Mouse (Mus musculus): Measurements from ENCODE around the gene Nadk. TPM values are rescaled to one million over a fixed set of nuclear protein-coding genes. Genes with fewer than 3 reads are reported as not detected.

Gene Nadk
- polyA plus RNA-seq, 1 experiment from 2014 or later = 109 TPM

GRCm38 (mm10) chr4:155595777-155596176 lies 33.6 kb downstream of the Nadk start:
- H3K9ac ChIP-seq (replicated peaks) = no peak overlapping the region

DNA sequence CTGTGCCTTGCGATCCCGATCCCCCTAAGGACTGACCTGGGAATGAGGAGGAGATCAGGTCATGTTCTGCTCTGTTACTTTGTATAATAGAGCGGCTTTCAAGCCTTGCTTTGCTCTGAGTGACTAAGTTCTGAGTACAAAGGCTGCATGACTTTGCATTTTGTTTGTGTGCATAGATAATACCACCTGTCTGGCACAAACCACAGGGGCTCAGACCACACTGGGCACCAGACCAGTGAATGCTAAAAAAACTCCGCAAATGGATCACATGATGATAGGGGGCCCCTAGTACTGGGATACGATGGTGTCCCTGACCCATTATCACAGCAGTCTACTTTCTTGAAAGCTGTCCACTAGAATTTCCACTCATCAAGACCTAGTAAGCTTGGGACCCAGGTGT lies 34.4 kb downstream of the Nadk start:
- Histone ChIP-seq H3K9ac (replicated peaks) (no peak overlapping the region), H3K4me2 (replicated peaks) (no peak overlapping the region), H3K4me1 (peaks cover 2% of the 10 kb centered on the region; the same call in 1 of the 2 replicates), H3K9me3 (no peaks in the 10 kb centered on the region), H3K36me3 (no peaks in the 10 kb centered on the region), H3K4me3 (no peak overlapping the region), H3K27me3 (no peaks in the 10 kb centered on the region), H3K27ac (replicated peaks) (no peak overlapping the region)
- no peak for ATAC-seq (replicated peaks)
- WGBS = 84% methylated on average over 5 of the region's 5 CpGs

More at GRCm38 (mm10) chr4:155595777-155596176, 33.6 kb downstream of the Nadk start:
- H3K9me3 ChIP-seq = no peaks in the 10 kb centered on the region
- peaks cover 6% of the 10 kb centered on the region; the same call in 1 of the 2 replicates for H3K36me3 ChIP-seq
- peaks cover 2% of the 10 kb centered on the region; the same call in 1 of the 2 replicates for H3K4me1 ChIP-seq
- ATAC-seq (replicated peaks) = no peak
- 84% methylated on average over 3 of the region's 3 CpGs for WGBS
- no peak overlapping the region for H3K27ac ChIP-seq (replicated peaks)
- H3K27me3 ChIP-seq = no peaks in the 10 kb centered on the region
- no peak overlapping the region for H3K4me3 ChIP-seq
- no peak overlapping the region for H3K4me2 ChIP-seq (replicated peaks)

DNA sequence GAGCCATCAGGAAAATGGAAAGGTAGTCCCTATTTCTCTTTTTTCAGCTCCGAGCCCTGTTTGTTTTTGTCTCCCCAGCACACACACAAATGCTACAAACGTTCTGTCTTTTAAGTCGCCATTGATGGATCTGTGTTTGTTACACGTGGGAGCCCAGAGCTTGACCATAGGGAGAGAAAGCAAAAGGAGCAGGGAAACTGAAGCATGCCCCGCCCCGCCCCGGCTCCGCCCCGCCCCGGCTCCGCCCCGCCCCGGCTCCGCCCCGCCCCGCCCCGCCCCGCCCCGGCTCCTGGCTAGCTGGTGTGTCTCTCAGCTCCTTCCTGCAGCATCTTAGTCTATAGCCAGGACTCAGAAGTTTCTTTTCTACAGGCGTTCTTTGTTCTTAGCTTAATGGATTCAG lies 36.4 kb downstream of the Nadk start:
- H3K36me3 ChIP-seq = no peaks in the 10 kb centered on the region
- ATAC-seq (replicated peaks) = no peak
- no peak overlapping the region for H3K4me3 ChIP-seq
- H3K9me3 ChIP-seq = no peaks in the 10 kb centered on the region
- H3K27ac ChIP-seq (replicated peaks) = no peak overlapping the region
- no peak overlapping the region for H3K9ac ChIP-seq (replicated peaks)
- WGBS = 24% methylated on average over 20 of the region's 20 CpGs
- no peak overlapping the region for H3K4me2 ChIP-seq (replicated peaks)
- H3K4me1 ChIP-seq = peaks cover 16% of the 10 kb centered on the region
- no peaks in the 10 kb centered on the region for H3K27me3 ChIP-seq

- 84% methylated on average over 11 of the region's 11 CpGs for WGBS
- H3K9me3 ChIP-seq = no peaks in the 10 kb centered on the region
- no peaks in the 10 kb centered on the region for H3K36me3 ChIP-seq
- H3K4me3 ChIP-seq = peak overlapping the region; percentile 85
- peaks cover 16% of the 10 kb centered on the region for H3K4me1 ChIP-seq
- no peaks in the 10 kb centered on the region for H3K27me3 ChIP-seq
- peak overlapping the region; percentile 98; the same call in 1 of the 2 replicates for H3K9ac ChIP-seq (replicated peaks)
- H3K4me2 ChIP-seq (replicated peaks) = peak overlapping the region; percentile 85
- peak overlapping the region; percentile 99 for H3K27ac ChIP-seq (replicated peaks)
- no peak for ATAC-seq (replicated peaks)
Observed at GRCm38 (mm10) chr4:155599901-155600825, 38.0 kb downstream of the Nadk start.

- peak; percentile 96 for ATAC-seq (replicated peaks)
- Histone ChIP-seq H3K4me1 (peaks cover 16% of the 10 kb centered on the region), H3K4me3 (peak within 1 kb of the TSS; percentile 85), H3K9me3 (no peaks in the 10 kb centered on the region), H3K36me3 (no peaks in the 10 kb centered on the region), H3K27ac (replicated peaks) (peak within 1 kb of the TSS; percentile 99), H3K9ac (replicated peaks) (peak within 1 kb of the TSS; percentile 98), H3K4me2 (replicated peaks) (peak within 1 kb of the TSS; percentile 85), H3K27me3 (no peaks in the 10 kb centered on the region)
- WGBS = under 1% methylated on average over 63 of the region's 65 CpGs
Observed at GRCm38 (mm10) chr4:155601091-155601996, 39.2 kb downstream of the Nadk start, which contains the start of gene Slc35e2. TSS of gene Slc35e2 (plus strand) at chr4:155601416.

DNA sequence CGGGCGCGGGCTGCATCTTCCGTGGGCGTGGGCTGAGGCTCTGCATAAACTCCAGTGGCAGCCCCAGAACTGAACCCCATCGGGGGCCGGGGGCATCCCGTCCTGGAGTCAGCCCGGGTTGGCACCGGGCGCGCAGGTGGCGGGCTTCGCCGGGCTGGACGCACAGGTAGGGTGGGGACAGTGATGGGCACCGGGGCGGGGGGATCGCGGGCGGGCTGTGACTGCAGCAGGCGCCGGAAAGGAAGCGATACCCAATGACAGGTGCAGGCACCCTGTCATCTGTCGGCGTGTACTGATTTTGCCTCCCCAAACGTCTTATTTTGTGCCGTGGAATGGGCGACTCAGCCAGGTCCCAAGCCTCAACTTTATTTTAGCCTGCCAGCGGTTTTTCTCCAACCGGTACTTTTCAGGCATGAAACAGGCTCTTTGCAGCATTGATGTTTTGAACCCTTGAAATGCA lies 39.8 kb downstream of the Nadk start:
- peak overlapping the region; percentile 85 for H3K4me2 ChIP-seq (replicated peaks)
- peaks cover 16% of the 10 kb centered on the region for H3K4me1 ChIP-seq
- peak overlapping the region; percentile 99 for H3K27ac ChIP-seq (replicated peaks)
- ATAC-seq (replicated peaks) = no peak
- no peaks in the 10 kb centered on the region for H3K27me3 ChIP-seq
- peak overlapping the region; percentile 98 for H3K9ac ChIP-seq (replicated peaks)
- no peaks in the 10 kb centered on the region for H3K36me3 ChIP-seq
- H3K4me3 ChIP-seq = peak overlapping the region; percentile 85
- WGBS = 2% methylated on average over 31 of the region's 31 CpGs
- H3K9me3 ChIP-seq = no peaks in the 10 kb centered on the region

- H3K4me2 ChIP-seq (replicated peaks) = peak overlapping the region; percentile 85
- no peaks in the 10 kb centered on the region for H3K9me3 ChIP-seq
- H3K27ac ChIP-seq (replicated peaks) = no peak overlapping the region
- no peak for ATAC-seq (replicated peaks)
- no peaks in the 10 kb centered on the region for H3K27me3 ChIP-seq
- H3K4me3 ChIP-seq = peak overlapping the region; percentile 85
- WGBS = 91% methylated on average over 1 of the region's 1 CpGs
- H3K9ac ChIP-seq (replicated peaks) = peak overlapping the region; percentile 98; the same call in 1 of the 2 replicates
- peaks cover 16% of the 10 kb centered on the region for H3K4me1 ChIP-seq
- H3K36me3 ChIP-seq = no peaks in the 10 kb centered on the region
Observed at GRCm38 (mm10) chr4:155602753-155603152, 40.6 kb downstream of the Nadk start.

DNA sequence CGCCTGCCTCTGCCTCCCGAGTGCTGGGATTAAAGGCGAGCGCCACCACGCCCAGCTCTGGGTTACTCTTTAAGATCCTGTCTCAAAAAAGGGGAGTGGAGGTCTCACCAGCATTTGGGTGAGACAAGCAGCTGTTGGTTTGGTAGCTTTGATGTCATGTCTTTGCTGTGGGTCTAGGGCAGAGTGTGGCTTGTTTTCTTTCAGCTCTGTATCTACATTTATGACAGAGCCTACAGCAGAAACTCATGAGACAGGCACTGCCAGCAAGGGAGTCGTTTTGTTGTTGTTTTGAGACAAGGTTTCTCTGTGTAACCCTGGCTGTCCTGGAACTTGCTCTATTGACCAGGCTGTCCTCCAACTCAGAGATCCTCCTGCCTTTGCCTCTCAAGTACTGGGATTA lies 41.6 kb downstream of the Nadk start:
- no peaks in the 10 kb centered on the region for H3K27me3 ChIP-seq
- no peak for ATAC-seq (replicated peaks)
- H3K9me3 ChIP-seq = no peaks in the 10 kb centered on the region
- H3K4me2 ChIP-seq (replicated peaks) = no peak overlapping the region
- H3K4me3 ChIP-seq = no peak overlapping the region
- H3K36me3 ChIP-seq = no peaks in the 10 kb centered on the region
- H3K27ac ChIP-seq (replicated peaks) = no peak overlapping the region
- H3K9ac ChIP-seq (replicated peaks) = no peak overlapping the region
- 96% methylated on average over 6 of the region's 6 CpGs for WGBS
- peaks cover 16% of the 10 kb centered on the region for H3K4me1 ChIP-seq

GRCm38 (mm10) chr4:155605132-155605531 lies 43.0 kb downstream of the Nadk start:
- Histone ChIP-seq H3K4me3 (no peak overlapping the region), H3K4me2 (replicated peaks) (no peak overlapping the region)

DNA sequence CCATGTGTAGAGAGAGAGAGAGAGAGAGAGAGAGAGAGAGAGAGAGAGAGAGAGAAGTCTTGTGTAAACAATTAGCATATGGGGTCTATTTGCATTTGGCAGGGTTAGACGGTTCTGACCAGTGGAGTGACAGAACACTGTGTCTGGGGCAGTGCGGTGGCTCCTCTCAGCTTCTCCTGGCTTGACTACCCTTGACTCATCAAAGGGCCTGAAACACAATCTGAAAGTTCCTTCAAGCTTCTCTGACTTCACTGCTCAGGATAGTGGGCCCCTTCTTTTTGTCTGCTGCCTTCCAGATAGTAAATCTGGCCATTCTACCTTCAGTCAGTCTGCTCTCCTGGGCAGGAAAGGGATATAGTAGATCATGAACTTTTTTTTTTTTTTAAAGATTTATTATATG lies 44.6 kb downstream of the Nadk start:
- Histone ChIP-seq H3K9ac (replicated peaks) (no peak overlapping the region), H3K27me3 (no peaks in the 10 kb centered on the region), H3K27ac (replicated peaks) (no peak overlapping the region), H3K36me3 (peaks cover 18% of the 10 kb centered on the region), H3K4me2 (replicated peaks) (no peak overlapping the region), H3K4me3 (no peak overlapping the region), H3K9me3 (no peaks in the 10 kb centered on the region), H3K4me1 (peaks cover 14% of the 10 kb centered on the region)
- no peak for ATAC-seq (replicated peaks)
- WGBS = 75% methylated on average over 2 of the region's 2 CpGs

More at GRCm38 (mm10) chr4:155605132-155605531, 43.0 kb downstream of the Nadk start:
- H3K9ac ChIP-seq (replicated peaks) = no peak overlapping the region
- no peak for ATAC-seq (replicated peaks)
- H3K27me3 ChIP-seq = no peaks in the 10 kb centered on the region
- H3K9me3 ChIP-seq = no peaks in the 10 kb centered on the region
- H3K27ac ChIP-seq (replicated peaks) = no peak overlapping the region
- WGBS = 90% methylated on average over 4 of the region's 4 CpGs
- peaks cover 6% of the 10 kb centered on the region for H3K36me3 ChIP-seq
- peaks cover 16% of the 10 kb centered on the region for H3K4me1 ChIP-seq

- Histone ChIP-seq H3K4me3 (no peak overlapping the region), H3K27me3 (no peaks in the 10 kb centered on the region), H3K27ac (replicated peaks) (no peak overlapping the region), H3K36me3 (peaks cover 61% of the 10 kb centered on the region), H3K4me1 (no peaks in the 10 kb centered on the region), H3K4me2 (replicated peaks) (no peak overlapping the region), H3K9me3 (no peaks in the 10 kb centered on the region), H3K9ac (replicated peaks) (no peak overlapping the region)
- no peak for ATAC-seq (replicated peaks)
- 95% methylated on average over 3 of the region's 3 CpGs for WGBS
Observed at GRCm38 (mm10) chr4:155611860-155612259, 49.7 kb downstream of the Nadk start.
